Mouse (Mus musculus) lung, adult 2 months (tissue): Measurements from ENCODE around the gene Mnt.

Experiments used
- CTCF ChIP-seq: fragments of 200-500 bp; IDR thresholded peaks from 2 replicates; pipeline ENCODE4 v1.5.1; 2011; ENCODE audit warnings: mild to moderate bottlenecking, low read length, control low read depth; ENCODE audit not compliant: insufficient read depth
- POLR2A ChIP-seq: fragments of 200-500 bp; IDR thresholded peaks from 2 replicates; pipeline ENCODE4 v1.6.1; 2011; ENCODE audit warnings: low read depth, mild to moderate bottlenecking, control low read depth, low read length, borderline replicate concordance; ENCODE audit errors: extremely low read depth

GRCm38 (mm10) chr11:74847919-74848521 is 17.3 kb downstream of the Mnt start:
- TF ChIP-seq CTCF (peak; percentile 89), POLR2A (no peak)
